Mouse (Mus musculus): ENCODE measurements around the gene Ubash3a.

The Ubash3a gene

GRCm38 (mm10) chr17:31216068-31216955 is 8.6 kb downstream of the Ubash3a start:
- DNase-seq (ENCODE audit: low spot score), result no peak

- no peak for DNase-seq (ENCODE audit: low spot score)
Measured at GRCm38 (mm10) chr17:31222810-31223310, 15.2 kb downstream of the Ubash3a start.

GRCm38 (mm10) chr17:31223835-31224234 is 16.2 kb downstream of the Ubash3a start:
- no peak for DNase-seq (ENCODE audit: low spot score)

- DNase-seq (ENCODE audit: low spot score), result no peak
Measured at GRCm38 (mm10) chr17:31224591-31224990, 16.9 kb downstream of the Ubash3a start.

- no peak for DNase-seq (ENCODE audit: low spot score)
Measured at GRCm38 (mm10) chr17:31226368-31226767, 18.7 kb downstream of the Ubash3a start.

GRCm38 (mm10) chr17:31226931-31227330 is 19.3 kb downstream of the Ubash3a start:
- no peak for DNase-seq (ENCODE audit: low spot score)

DNA sequence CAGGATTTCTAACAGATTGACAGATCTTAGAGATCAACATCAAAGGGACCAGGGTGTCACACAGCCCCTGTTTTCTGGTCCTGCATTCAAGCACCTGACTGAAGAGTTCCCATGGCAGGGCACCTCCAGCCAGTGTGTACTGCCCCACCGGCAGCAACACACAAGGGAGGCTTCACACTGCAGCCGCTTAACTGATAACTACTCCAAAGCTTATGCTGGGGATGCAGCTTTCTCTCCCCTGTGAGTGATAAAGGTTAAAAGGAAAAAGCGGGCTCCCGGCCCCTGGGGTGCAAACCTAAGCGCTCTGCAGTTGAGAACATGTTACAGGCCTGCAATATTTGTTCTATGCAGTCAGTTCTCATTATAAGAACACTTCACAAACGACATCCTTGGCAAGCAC is 24.1 kb downstream of the Ubash3a start:
- DNase-seq (ENCODE audit: low spot score), result no peak

GRCm38 (mm10) chr17:31232251-31233010 is 24.8 kb downstream of the Ubash3a start:
- DNase-seq (ENCODE audit: low spot score), result no peak

DNA sequence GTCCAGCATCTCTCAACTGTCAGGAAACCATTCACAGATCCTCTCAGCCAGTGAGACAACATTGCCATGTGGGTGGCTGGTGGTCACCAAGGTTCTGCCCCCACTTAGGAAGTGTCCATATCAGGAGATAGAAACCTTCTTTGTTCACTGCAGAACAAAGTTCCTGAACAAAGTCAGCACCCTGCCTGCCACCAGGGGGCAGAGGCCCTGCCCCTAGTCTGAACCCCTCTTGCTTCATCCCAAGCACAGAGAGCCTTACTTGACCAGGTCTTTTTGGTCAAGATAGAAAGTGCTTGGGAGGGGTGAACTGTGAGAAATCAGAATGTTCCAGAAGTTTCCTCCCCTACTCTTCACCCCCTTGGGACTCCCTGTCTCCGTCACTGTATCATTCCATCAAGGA is 28.2 kb downstream of the Ubash3a start:
- no peak for DNase-seq (ENCODE audit: low spot score)

GRCm38 (mm10) chr17:31238234-31239020 is 30.8 kb downstream of the Ubash3a start:
- no peak for DNase-seq (ENCODE audit: low spot score)

DNA sequence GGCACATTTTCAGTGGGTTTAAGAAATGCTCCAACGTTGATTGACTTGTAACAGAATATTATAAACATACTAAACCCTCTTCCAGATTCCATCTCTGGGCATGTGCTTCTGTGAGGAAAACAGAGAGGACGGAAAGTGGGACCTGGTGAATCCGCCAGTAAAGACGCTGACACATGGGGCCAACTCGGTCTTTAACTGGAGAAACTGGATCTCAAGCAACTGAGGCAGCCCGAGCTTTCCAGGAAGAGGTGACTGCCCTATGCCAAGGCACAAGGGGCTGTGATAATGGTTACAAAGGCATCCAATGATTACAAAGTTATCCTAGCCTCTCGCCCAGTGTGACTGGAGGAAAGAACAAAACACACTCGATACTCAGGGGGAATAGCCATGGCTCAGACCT is 33.5 kb downstream of the Ubash3a start:
- no peak for DNase-seq (ENCODE audit: low spot score)

- DNase-seq (ENCODE audit: low spot score), result no peak
Measured at GRCm38 (mm10) chr17:31242764-31243163, 35.1 kb downstream of the Ubash3a start.

GRCm38 (mm10) chr17:31245321-31245720 is 37.6 kb downstream of the Ubash3a start:
- DNase-seq (ENCODE audit: low spot score), result no peak

- no peak for DNase-seq (ENCODE audit: low spot score)
Measured at GRCm38 (mm10) chr17:31247144-31247543, 39.5 kb downstream of the Ubash3a start.

DNA sequence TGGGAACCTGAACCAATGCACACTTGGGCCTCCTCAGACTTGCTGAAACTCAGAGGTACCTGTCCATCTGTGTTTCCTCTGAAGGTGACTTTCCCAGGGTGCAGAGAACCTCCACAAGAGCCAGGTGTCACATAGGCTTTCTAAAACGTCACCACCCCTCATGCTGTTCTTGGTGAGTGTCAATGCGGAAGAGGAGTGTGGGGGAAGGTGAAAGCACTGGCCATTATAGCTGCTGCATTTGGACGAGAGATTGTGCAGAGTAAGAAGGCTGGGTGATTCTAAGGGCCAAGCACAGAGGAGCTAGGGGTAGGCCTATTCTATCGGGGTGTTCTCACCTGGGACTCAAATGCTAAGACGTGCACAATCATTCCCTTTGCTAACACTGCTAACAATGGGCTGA is 46.3 kb downstream of the Ubash3a start:
- no peak for DNase-seq (ENCODE audit: low spot score)

DNA sequence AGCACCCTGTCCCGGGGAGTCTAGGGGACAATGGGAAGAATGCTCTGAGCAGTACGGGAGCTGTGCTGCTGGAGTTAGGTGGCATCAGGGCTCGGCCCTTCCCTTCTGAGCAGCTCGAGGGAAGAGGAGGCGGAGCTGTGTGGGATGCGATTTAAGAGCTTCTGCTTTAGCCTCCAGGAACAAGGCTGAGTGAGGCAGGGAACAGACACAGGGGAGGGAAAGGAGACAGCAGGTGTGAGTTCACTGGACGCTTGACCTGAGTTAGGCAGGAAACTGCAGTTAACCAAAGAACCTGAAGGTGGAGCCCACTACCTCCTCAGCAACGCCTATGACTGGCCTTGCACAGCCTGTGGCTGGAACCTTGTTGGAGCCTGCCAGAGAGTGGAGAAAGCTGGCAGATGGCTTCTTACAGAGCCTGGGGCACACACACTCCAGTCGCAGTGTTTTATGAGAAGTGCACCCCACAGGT is 46.8 kb downstream of the Ubash3a start:
- peak; percentile 88 for DNase-seq (ENCODE audit: low spot score)

DNA sequence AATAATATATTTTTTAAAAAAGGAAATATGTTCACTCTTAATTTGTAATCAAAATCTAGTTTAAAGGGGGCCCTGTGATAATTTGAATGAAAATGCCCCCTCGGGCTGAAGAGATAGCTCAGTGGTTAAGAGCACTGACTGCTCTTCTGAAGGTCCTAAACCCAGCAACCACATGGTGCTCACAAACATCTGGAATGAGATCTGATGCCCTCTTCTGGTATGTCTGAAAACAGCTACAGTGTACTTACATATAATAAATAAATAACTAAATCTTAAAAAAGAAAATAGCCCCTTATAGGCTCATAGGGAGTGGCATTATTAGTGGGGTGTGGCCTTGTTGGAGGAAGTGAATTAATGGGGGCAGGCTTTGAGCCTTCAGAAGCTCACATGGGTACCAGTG is 49.5 kb downstream of the Ubash3a start:
- DNase-seq (ENCODE audit: low spot score), result no peak

DNA sequence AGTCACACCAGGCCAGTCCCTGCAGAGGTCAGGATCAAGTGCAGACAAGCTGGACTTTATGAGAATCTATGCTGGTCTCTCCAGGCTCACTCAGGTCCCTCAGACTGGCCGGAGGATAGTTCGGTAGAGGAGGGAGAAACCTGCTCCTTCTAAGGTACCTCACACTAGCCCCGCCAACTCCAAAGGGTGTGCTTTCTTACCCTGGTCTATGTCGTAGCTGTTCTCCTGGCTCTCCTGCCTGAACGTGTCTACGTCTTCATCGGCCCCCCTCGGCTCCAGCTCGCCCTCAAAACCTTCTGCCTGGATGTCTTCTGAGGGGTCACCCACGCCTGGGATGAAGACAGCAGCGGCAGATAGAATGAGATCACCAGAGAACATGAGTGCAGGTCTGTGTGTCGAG is 50.2 kb downstream of the Ubash3a start:
- DNase-seq (ENCODE audit: low spot score), result no peak

DNA sequence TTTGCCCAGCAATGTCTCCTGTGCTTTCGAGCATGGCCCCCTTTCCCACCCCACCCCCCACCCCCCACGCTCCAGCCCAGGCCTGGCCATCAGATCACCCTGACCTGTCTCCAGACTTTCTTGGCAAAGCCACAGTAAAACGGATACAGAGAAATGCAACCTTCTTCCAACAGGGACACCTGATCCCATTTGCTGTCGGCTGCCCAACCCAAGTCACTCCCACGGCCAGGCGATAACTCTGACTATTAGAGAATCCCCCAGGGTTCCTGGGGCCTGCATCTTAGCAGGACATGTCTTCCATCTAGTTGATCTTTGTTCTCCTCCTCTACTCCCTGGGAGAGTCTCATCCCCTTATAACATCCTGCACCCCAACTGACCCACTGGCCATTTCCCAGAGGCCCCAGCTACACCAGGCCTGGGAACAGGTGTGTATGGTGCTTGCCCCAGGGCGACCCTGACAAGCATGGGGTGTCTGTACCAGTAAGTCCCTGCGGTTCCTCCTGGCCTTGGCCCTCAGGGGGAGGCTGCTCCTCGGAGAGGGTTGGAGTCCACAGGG is 50.7 kb downstream of the Ubash3a start:
- DNase-seq (ENCODE audit: low spot score), result no peak

- no peak for DNase-seq (ENCODE audit: low spot score)
Measured at GRCm38 (mm10) chr17:31259145-31259544, 51.5 kb downstream of the Ubash3a start.

GRCm38 (mm10) chr17:31259825-31260224 is 52.2 kb downstream of the Ubash3a start:
- peak; percentile 76 for DNase-seq (ENCODE audit: low spot score)

DNA sequence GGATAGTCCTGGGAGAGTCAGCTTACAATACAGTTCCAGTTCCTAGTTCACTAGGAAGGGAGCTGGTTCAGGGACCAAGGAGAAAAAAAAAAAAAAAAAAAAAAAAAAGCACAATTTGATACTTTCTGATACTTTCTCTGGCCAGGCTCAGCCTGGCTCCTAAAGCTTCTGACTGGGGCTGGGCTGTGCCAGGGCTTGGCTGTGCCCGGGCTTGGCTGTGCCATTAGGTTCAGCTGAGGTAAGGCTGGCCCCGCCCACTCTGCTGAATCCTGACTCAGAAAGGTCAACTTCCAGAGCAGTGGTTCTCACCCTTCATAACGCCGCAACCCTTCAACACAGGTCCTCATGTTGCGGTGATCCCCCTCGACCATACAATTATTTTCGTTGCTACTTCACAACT is 52.8 kb downstream of the Ubash3a start:
- peak; percentile 97 for DNase-seq (ENCODE audit: low spot score)

Measured in testis, postnatal 10 days (tissue).